Mouse (Mus musculus) liver, adult 2 months (tissue): ENCODE results near the gene 2310039H08Rik. TPM values are rescaled to one million over a fixed set of nuclear protein-coding genes. Genes with fewer than 3 reads are reported as not detected.

Source experiments
- DNase-seq: peaks from one replicate; pipeline ENCODE4 v3.0.0-alpha.2; 2011; ENCODE audit warnings: low read depth, low spot score; ENCODE audit errors: extremely low read depth
- H3K27ac ChIP-seq: fragments of 200-500 bp; replicated peaks from 2 replicates; pipeline ENCODE4 v1.5.1; 2012; ENCODE audit warnings: low read depth, mild to moderate bottlenecking, control low read depth, inconsistent platforms, low read length; ENCODE audit not compliant: insufficient read depth
- H3K27me3 ChIP-seq: fragments of 200-500 bp; 2 replicates; pipeline ENCODE4 v1.6.1; 2012; ENCODE audit warnings: mild to moderate bottlenecking, moderate library complexity, low read length, inconsistent platforms; ENCODE audit not compliant: control insufficient read depth, insufficient read depth
- H3K36me3 ChIP-seq: fragments of 200-500 bp; 2 replicates; pipeline ENCODE4 v1.6.1; 2012; ENCODE audit warnings: low read length, inconsistent platforms; ENCODE audit not compliant: control insufficient read depth, insufficient read depth
- H3K4me1 ChIP-seq: fragments of 200-500 bp; 2 replicates; pipeline ENCODE4 v1.6.1; 2011; ENCODE audit warnings: low read length; ENCODE audit not compliant: control insufficient read depth, insufficient read depth
- H3K4me3 ChIP-seq: fragments of 200-500 bp; 2 replicates; pipeline ENCODE4 v1.5.1; 2011; ENCODE audit warnings: low read depth, mild to moderate bottlenecking, control low read depth, low read length, moderate library complexity; ENCODE audit not compliant: insufficient read depth
- H3K79me2 ChIP-seq: fragments of 200-500 bp; 2 replicates; pipeline ENCODE4 v1.6.1; 2012; ENCODE audit warnings: inconsistent platforms, mild to moderate bottlenecking, low read length, moderate library complexity; ENCODE audit not compliant: control insufficient read depth, insufficient read depth
- H3K9ac ChIP-seq: fragments of 200-500 bp; 2 replicates; pipeline ENCODE4 v1.6.1; 2012; ENCODE audit warnings: low read depth, mild to moderate bottlenecking, control low read depth, inconsistent platforms, low read length
- CTCF ChIP-seq: fragments of 200-500 bp; IDR thresholded peaks from 2 replicates; pipeline ENCODE4 v1.5.1; 2011; ENCODE audit warnings: low read depth, low read length, control low read depth
- POLR2A ChIP-seq: fragments of 200-500 bp; IDR thresholded peaks from 2 replicates; pipeline ENCODE4 v1.6.1; 2011; ENCODE audit warnings: low read length, control low read depth; ENCODE audit not compliant: insufficient read depth; ENCODE audit errors: extremely low read depth
- WGBS: fragments of 180-500 bp; shearing (Covaris S2); methylation state at CpG from one replicate; pipeline ENCODE4 v1.1.7; 2018; 5-methylcytosine and 5-hydroxymethylcytosine counted together
- polyA plus RNA-seq: library from polyadenylated mRNA; depleted of rRNA; stranded (reverse); fragments of >200 nt; gene quantifications from 2 replicates; pipeline ENCODE4 v1.2.3, GENCODE M21; 2012
- total RNA-seq: library from RNA; depleted of rRNA; stranded (reverse); fragments of >200 nt; gene quantifications from 2 replicates; pipeline ENCODE4 v1.2.3, GENCODE M21; 2014

2310039H08Rik gene
- total and polyA plus RNA-seq, 2 experiments, result 97.6 to 167 TPM

DNA sequence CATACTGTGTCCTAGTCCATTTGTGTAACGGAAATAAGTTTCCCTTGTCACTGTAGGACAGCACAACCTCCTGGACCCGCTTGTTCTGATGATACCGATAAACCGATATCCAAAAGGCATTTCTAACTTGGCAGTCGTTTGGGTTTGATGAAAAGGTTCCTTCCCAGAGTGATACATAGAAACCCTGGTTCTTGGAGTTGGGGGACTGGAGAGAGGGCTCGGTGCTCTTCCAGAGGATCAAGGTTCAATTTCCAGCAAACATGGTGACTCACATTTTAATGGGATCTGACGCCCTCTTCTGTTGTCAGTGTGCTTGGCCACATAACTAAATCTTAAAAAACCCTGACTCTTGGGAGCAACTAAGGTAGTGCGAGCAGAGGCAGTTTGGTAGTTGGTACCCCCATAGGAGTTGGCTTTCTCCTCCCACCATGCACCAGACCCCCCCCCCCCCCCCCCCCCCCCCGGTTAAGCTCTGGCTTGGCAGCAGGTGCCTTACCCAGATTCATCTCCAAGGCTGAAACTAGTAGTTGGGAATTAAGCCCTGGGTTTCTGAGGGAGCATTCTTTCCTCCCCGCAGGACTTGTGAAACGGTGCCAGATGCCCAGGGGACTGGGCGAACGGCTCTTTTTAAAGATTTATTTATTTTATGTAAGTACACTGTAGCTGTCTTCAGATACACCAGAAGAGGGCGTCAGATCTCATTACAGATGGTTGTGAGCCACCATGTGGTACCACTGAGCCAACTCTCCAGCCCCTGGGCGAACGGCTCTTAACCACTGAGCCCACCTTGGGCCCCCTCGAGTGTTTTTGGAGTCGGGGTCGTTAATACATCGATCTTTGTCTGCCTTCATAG is 1.1 kb downstream of the 2310039H08Rik start:
- H3K4me3 ChIP-seq, result peak overlapping the region; percentile 88
- H3K79me2 ChIP-seq, result peaks cover 3% of the 10 kb centered on the region; the same call in 1 of the 2 replicates
- 6% methylated on average over 20 of the region's 20 CpGs for WGBS
- peak overlapping the region; percentile 91 for H3K9ac ChIP-seq
- TF ChIP-seq POLR2A (no peak), CTCF (peak; percentile 23)
- no peaks in the 10 kb centered on the region for H3K27me3 ChIP-seq
- peak; percentile 76 for DNase-seq
- peak overlapping the region; percentile 94 for H3K27ac ChIP-seq
- peaks cover 28% of the 10 kb centered on the region for H3K36me3 ChIP-seq
- peaks cover 6% of the 10 kb centered on the region for H3K4me1 ChIP-seq

DNA sequence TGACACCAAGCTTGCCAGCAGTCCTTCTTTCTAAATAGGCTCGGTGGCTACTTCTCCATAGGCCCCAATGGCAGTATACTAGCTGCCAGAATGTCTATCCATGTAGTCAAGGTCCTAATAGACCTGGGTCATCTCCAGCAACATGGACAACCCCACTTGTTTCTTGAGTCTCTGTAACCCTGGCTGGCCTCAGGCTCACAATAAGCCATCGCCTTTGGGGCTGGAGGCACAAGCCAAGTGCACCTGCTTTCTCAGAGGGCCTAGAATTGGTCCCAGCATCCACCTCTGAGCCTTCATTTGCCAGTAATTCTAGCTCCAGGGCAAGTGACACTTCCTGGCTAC is 1.7 kb downstream of the 2310039H08Rik start:
- Histone ChIP-seq H3K36me3 (peaks cover 34% of the 10 kb centered on the region), H3K27me3 (no peaks in the 10 kb centered on the region), H3K79me2 (peaks cover 3% of the 10 kb centered on the region; the same call in 1 of the 2 replicates), H3K4me1 (peaks cover 6% of the 10 kb centered on the region), H3K4me3 (no peak overlapping the region), H3K27ac (peak overlapping the region; percentile 94), H3K9ac (peak overlapping the region; percentile 53)
- peak; percentile 40 for DNase-seq
- WGBS, result 26% methylated on average over 2 of the region's 2 CpGs
- TF ChIP-seq CTCF (no peak), POLR2A (no peak)

DNA sequence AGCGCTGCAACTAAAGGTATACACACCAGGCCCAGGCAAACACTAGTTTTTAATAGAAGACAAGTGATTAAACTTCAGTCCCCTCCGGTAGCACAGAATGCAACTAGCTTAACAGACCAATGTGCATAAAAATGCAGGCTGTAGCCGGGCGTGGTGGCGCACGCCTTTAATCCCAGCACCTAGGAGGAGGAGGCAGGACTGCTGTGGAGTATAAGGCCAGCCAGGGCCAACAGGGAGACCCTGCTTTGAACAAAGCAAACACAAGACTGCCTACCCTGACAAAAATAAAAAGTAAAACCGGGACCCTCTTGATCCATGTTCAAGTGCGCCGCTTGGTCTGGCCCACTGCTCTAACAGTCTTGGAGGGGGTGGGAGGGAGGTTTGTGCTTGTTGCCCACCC is 2.6 kb downstream of the 2310039H08Rik start:
- Histone ChIP-seq H3K27me3 (no peaks in the 10 kb centered on the region), H3K4me1 (peaks cover 6% of the 10 kb centered on the region), H3K27ac (no peak overlapping the region), H3K9ac (no peak overlapping the region), H3K36me3 (peaks cover 42% of the 10 kb centered on the region), H3K4me3 (no peak overlapping the region), H3K79me2 (peaks cover 8% of the 10 kb centered on the region; the same call in 1 of the 2 replicates)
- no peak for TF ChIP-seq CTCF
- no peak for TF ChIP-seq POLR2A
- 97% methylated on average over 9 of the region's 9 CpGs for WGBS
- DNase-seq, result no peak

DNA sequence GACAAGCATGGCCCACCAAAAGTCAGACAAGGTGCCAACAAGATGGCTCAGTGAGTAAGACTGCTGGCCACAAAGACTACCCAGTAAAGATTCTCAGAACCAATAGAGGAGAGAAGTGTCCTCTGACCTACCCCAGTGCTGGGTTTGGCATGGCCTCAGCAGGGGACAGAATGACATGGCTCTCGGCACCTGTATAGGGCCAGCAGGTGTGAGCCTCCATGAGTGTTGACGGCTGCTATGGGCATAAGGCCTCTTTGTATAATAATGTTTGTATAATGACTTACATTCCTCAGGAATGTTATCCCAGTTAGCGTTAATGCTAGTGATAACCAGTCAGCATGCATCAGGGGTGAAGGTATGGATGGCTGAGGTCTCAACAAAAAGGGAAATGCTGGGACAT is 3.7 kb downstream of the 2310039H08Rik start:
- Histone ChIP-seq H3K27ac (no peak overlapping the region), H3K27me3 (no peaks in the 10 kb centered on the region), H3K79me2 (peaks cover 10% of the 10 kb centered on the region; the same call in 1 of the 2 replicates), H3K36me3 (peaks cover 46% of the 10 kb centered on the region), H3K9ac (no peak overlapping the region), H3K4me3 (no peak overlapping the region), H3K4me1 (peaks cover 6% of the 10 kb centered on the region)
- DNase-seq, result no peak
- TF ChIP-seq POLR2A, result no peak
- 82% methylated on average over 3 of the region's 3 CpGs for WGBS

DNA sequence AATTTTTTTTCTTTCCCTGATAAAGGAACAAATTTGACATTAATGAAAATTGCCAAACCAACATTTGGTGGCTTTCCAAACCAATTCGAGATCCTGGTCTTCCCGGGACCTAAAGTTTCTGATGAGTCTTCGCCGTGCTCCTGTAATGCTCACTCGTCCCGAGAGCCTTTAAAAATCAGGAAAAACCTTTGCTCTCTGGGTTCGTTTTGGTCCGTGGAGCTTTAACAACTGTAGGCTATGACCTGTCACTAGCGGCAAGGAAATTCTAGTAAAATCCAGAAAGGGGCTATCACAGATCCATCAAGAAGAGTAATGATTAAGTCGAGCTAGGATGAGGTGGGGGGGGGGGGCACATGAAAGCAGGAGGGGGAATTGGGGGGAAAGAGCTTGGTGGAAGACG is 9.4 kb downstream of the 2310039H08Rik start:
- peak; percentile 49 for DNase-seq
- WGBS, result under 1% methylated on average over 11 of the region's 11 CpGs
- H3K4me3 ChIP-seq, result peak overlapping the region; percentile 67
- peak overlapping the region; percentile 95 for H3K9ac ChIP-seq
- H3K4me1 ChIP-seq, result peaks cover 3% of the 10 kb centered on the region; the same call in 1 of the 2 replicates
- peaks cover 32% of the 10 kb centered on the region for H3K36me3 ChIP-seq
- peaks cover 12% of the 10 kb centered on the region; the same call in 1 of the 2 replicates for H3K79me2 ChIP-seq
- H3K27me3 ChIP-seq, result no peaks in the 10 kb centered on the region
- TF ChIP-seq CTCF (no peak), POLR2A (no peak)
- peak overlapping the region; percentile 56 for H3K27ac ChIP-seq
